Mouse (Mus musculus) C2C12 (cell line): Measurements from ENCODE around the gene Socs7.

ENCODE experiments used
- CEBPB ChIP-seq: IDR thresholded peaks from one replicate; pipeline ENCODE4 v1.6.1; 2011; ENCODE audit warnings: low read depth, mild to moderate bottlenecking, control low read depth, moderate library complexity
- CTCF ChIP-seq: IDR thresholded peaks from one replicate; pipeline ENCODE4 v1.5.1; 2011; ENCODE audit not compliant: control insufficient read depth, insufficient read depth, insufficient read length
- FOSL1 ChIP-seq: IDR thresholded peaks from one replicate; pipeline ENCODE4 v1.8.0; 2011; ENCODE audit warnings: mild to moderate bottlenecking, low read length; ENCODE audit not compliant: poor library complexity, insufficient read depth, severe bottlenecking
- MAX ChIP-seq: IDR thresholded peaks from one replicate; pipeline ENCODE4 v1.6.1; 2011; ENCODE audit warnings: mild to moderate bottlenecking, control low read depth
- MYOD1 ChIP-seq: IDR thresholded peaks from one replicate; pipeline ENCODE4 v1.6.1; 2011; ENCODE audit warnings: low read depth; ENCODE audit not compliant: control insufficient read depth, insufficient read length
- MYOG ChIP-seq: IDR thresholded peaks from one replicate; pipeline ENCODE4 v1.6.1; 2011; ENCODE audit not compliant: control insufficient read depth, insufficient read length; ENCODE audit errors: extremely low read depth
- USF1 ChIP-seq: IDR thresholded peaks from one replicate; pipeline ENCODE4 v1.6.1; 2011; ENCODE audit warnings: low read depth, mild to moderate bottlenecking, control low read depth, moderate library complexity

- no peak for TF ChIP-seq USF1
- TF ChIP-seq CTCF, result no peak
- no peak for TF ChIP-seq FOSL1
- TF ChIP-seq MYOG, result no peak
- TF ChIP-seq MAX, result no peak
- TF ChIP-seq CEBPB, result no peak
- TF ChIP-seq MYOD1, result no peak
Observed at GRCm38 (mm10) chr11:97404761-97405190, 42.4 kb downstream of the Socs7 start.
